Mouse (Mus musculus): ENCODE measurements around the gene Dtx4.

The Dtx4 gene

GRCm38 (mm10) chr19:12418312-12418711 is 82.9 kb downstream of the Dtx4 start:
- no peak for DNase-seq (ENCODE audit: low read depth, low spot score)

GRCm38 (mm10) chr19:12417361-12417760 is 83.9 kb downstream of the Dtx4 start, which contains the start of gene Olfr1441:
TSS of gene Olfr1441 (plus strand) at chr19:12417433.
- no peak for DNase-seq (ENCODE audit: low read depth, low spot score)
